Mouse (Mus musculus): ENCODE measurements around the gene Amer3. TPM values are rescaled to one million over a fixed set of nuclear protein-coding genes. Genes with fewer than 3 reads are reported as not detected.
A peak's percentile ranks its signal among the peaks of the same experiment; 100 is the strongest.

Gene Amer3
- polyA plus RNA-seq, 1 experiment from 2014 or later = 28.8 TPM

GRCm38 (mm10) chr1:34569876-34570275 is 9.6 kb upstream of the Amer3 start:
- no peak for ATAC-seq (ENCODE audit: low FRiP score)
- H3K9ac ChIP-seq (replicated peaks) = no peak overlapping the region
- WGBS = 97% methylated on average over 2 of the region's 2 CpGs

GRCm38 (mm10) chr1:34571431-34571830 is 8.0 kb upstream of the Amer3 start:
- H3K4me3 ChIP-seq (replicated peaks) = no peak overlapping the region
- no peak overlapping the region for H3K9ac ChIP-seq (replicated peaks)
- H3K27me3 ChIP-seq (replicated peaks) = no peaks in the 10 kb centered on the region
- ATAC-seq (ENCODE audit: low FRiP score) = no peak
- 77% methylated on average over 6 of the region's 6 CpGs for WGBS
- no peak overlapping the region for H3K4me2 ChIP-seq
- no peaks in the 10 kb centered on the region for H3K9me3 ChIP-seq (replicated peaks)
- no peaks in the 10 kb centered on the region for H3K36me3 ChIP-seq
- no peak overlapping the region for H3K27ac ChIP-seq (replicated peaks)
- no peaks in the 10 kb centered on the region for H3K4me1 ChIP-seq

More at GRCm38 (mm10) chr1:34569876-34570275, 9.6 kb upstream of the Amer3 start:
- Histone ChIP-seq H3K4me3 (replicated peaks) (no peak overlapping the region), H3K27ac (replicated peaks) (no peak overlapping the region), H3K36me3 (no peaks in the 10 kb centered on the region), H3K4me2 (no peak overlapping the region), H3K27me3 (replicated peaks) (no peaks in the 10 kb centered on the region), H3K4me1 (no peaks in the 10 kb centered on the region), H3K9me3 (replicated peaks) (no peaks in the 10 kb centered on the region)

GRCm38 (mm10) chr1:34573221-34573620 is 6.2 kb upstream of the Amer3 start:
- Histone ChIP-seq H3K27me3 (replicated peaks) (peaks cover 7% of the 10 kb centered on the region; the same call in 1 of the 2 replicates), H3K9ac (replicated peaks) (no peak overlapping the region), H3K27ac (replicated peaks) (no peak overlapping the region), H3K9me3 (replicated peaks) (no peaks in the 10 kb centered on the region), H3K4me1 (no peaks in the 10 kb centered on the region), H3K4me3 (replicated peaks) (no peak overlapping the region), H3K36me3 (no peaks in the 10 kb centered on the region), H3K4me2 (no peak overlapping the region)
- no peak for ATAC-seq (ENCODE audit: low FRiP score)
- 90% methylated on average over 6 of the region's 6 CpGs for WGBS

GRCm38 (mm10) chr1:34579782-34580356 is 412 bp downstream of the Amer3 start:
- H3K9me3 ChIP-seq (replicated peaks) = no peaks in the 10 kb centered on the region
- ATAC-seq (ENCODE audit: low FRiP score) = peak; percentile 76

GRCm38 (mm10) chr1:34582218-34582617 is 2.8 kb downstream of the Amer3 start:
- Histone ChIP-seq H3K9me3 (replicated peaks) (no peaks in the 10 kb centered on the region), H3K27ac (replicated peaks) (no peak overlapping the region), H3K4me3 (replicated peaks) (no peak overlapping the region), H3K27me3 (replicated peaks) (peaks cover 3% of the 10 kb centered on the region; the same call in 1 of the 2 replicates), H3K36me3 (peaks cover 13% of the 10 kb centered on the region), H3K4me1 (peaks cover 47% of the 10 kb centered on the region), H3K4me2 (peak overlapping the region; percentile 28; the same call in 1 of the 2 replicates), H3K9ac (replicated peaks) (no peak overlapping the region)
- WGBS = 63% methylated on average over 6 of the region's 6 CpGs
- ATAC-seq (ENCODE audit: low FRiP score) = no peak

More at GRCm38 (mm10) chr1:34579782-34580356, 412 bp downstream of the Amer3 start:
- Histone ChIP-seq H3K4me2 (peak overlapping the region; percentile 82), H3K9ac (replicated peaks) (peak overlapping the region; percentile 80), H3K4me1 (peaks cover 47% of the 10 kb centered on the region), H3K4me3 (replicated peaks) (peak overlapping the region; percentile 64), H3K27ac (replicated peaks) (peak overlapping the region; percentile 91), H3K27me3 (replicated peaks) (peaks cover 7% of the 10 kb centered on the region; the same call in 1 of the 2 replicates), H3K36me3 (no peaks in the 10 kb centered on the region)
- WGBS = under 1% methylated on average over 18 of the region's 18 CpGs

GRCm38 (mm10) chr1:34583821-34584263 is 4.4 kb downstream of the Amer3 start:
- Histone ChIP-seq H3K36me3 (peaks cover 29% of the 10 kb centered on the region), H3K4me2 (no peak overlapping the region), H3K9me3 (replicated peaks) (no peaks in the 10 kb centered on the region), H3K27me3 (replicated peaks) (no peaks in the 10 kb centered on the region; the same call in 1 of the 2 replicates), H3K4me3 (replicated peaks) (no peak overlapping the region), H3K4me1 (peaks cover 42% of the 10 kb centered on the region), H3K27ac (replicated peaks) (no peak overlapping the region), H3K9ac (replicated peaks) (no peak overlapping the region)
- peak; percentile 15; the same call in 1 of the 2 replicates for ATAC-seq (ENCODE audit: low FRiP score)
- WGBS = 20% methylated on average over 4 of the region's 4 CpGs

- H3K9me3 ChIP-seq (replicated peaks) = no peaks in the 10 kb centered on the region
- no peak for ATAC-seq (ENCODE audit: low FRiP score)
- H3K4me2 ChIP-seq = no peak overlapping the region
- peaks cover 38% of the 10 kb centered on the region for H3K36me3 ChIP-seq
- peaks cover 35% of the 10 kb centered on the region for H3K4me1 ChIP-seq
- no peak overlapping the region for H3K4me3 ChIP-seq (replicated peaks)
- no peak overlapping the region for H3K27ac ChIP-seq (replicated peaks)
- H3K9ac ChIP-seq (replicated peaks) = no peak overlapping the region
- H3K27me3 ChIP-seq (replicated peaks) = no peaks in the 10 kb centered on the region; the same call in 1 of the 2 replicates
- 87% methylated on average over 4 of the region's 4 CpGs for WGBS
These were observed 5.3 kb downstream of the Amer3 start for GRCm38 (mm10) chr1:34584736-34585135.

- Histone ChIP-seq H3K9me3 (replicated peaks) (no peaks in the 10 kb centered on the region), H3K9ac (replicated peaks) (no peak overlapping the region), H3K4me3 (replicated peaks) (no peak overlapping the region), H3K4me1 (peaks cover 20% of the 10 kb centered on the region), H3K27me3 (replicated peaks) (no peaks in the 10 kb centered on the region), H3K27ac (replicated peaks) (no peak overlapping the region), H3K4me2 (no peak overlapping the region), H3K36me3 (peaks cover 63% of the 10 kb centered on the region)
- WGBS = 84% methylated on average over 22 of the region's 22 CpGs
- ATAC-seq (ENCODE audit: low FRiP score) = no peak
These were observed 8.0 kb downstream of the Amer3 start for GRCm38 (mm10) chr1:34587298-34588096.

GRCm38 (mm10) chr1:34600000-34600399 is 20.5 kb downstream of the Amer3 start:
- no peaks in the 10 kb centered on the region for H3K4me1 ChIP-seq
- no peak overlapping the region for H3K4me3 ChIP-seq (replicated peaks)
- H3K27me3 ChIP-seq (replicated peaks) = no peaks in the 10 kb centered on the region
- H3K27ac ChIP-seq (replicated peaks) = no peak overlapping the region
- H3K4me2 ChIP-seq = no peak overlapping the region
- H3K36me3 ChIP-seq = peaks cover 19% of the 10 kb centered on the region
- no peaks in the 10 kb centered on the region for H3K9me3 ChIP-seq (replicated peaks)
- no peak for ATAC-seq (ENCODE audit: low FRiP score)
- 68% methylated on average over 15 of the region's 15 CpGs for WGBS
- no peak overlapping the region for H3K9ac ChIP-seq (replicated peaks)

GRCm38 (mm10) chr1:34601323-34602047 is 22.0 kb downstream of the Amer3 start:
- H3K9me3 ChIP-seq (replicated peaks) = no peaks in the 10 kb centered on the region
- 86% methylated on average over 3 of the region's 3 CpGs for WGBS
- H3K9ac ChIP-seq (replicated peaks) = no peak overlapping the region
- peaks cover 5% of the 10 kb centered on the region for H3K36me3 ChIP-seq
- H3K27ac ChIP-seq (replicated peaks) = no peak overlapping the region
- no peak overlapping the region for H3K4me2 ChIP-seq
- H3K27me3 ChIP-seq (replicated peaks) = no peaks in the 10 kb centered on the region
- no peak for ATAC-seq (ENCODE audit: low FRiP score)
- H3K4me1 ChIP-seq = no peaks in the 10 kb centered on the region
- H3K4me3 ChIP-seq (replicated peaks) = no peak overlapping the region

GRCm38 (mm10) chr1:34602363-34602762 is 22.9 kb downstream of the Amer3 start:
- WGBS = 15% methylated on average over 8 of the region's 8 CpGs
- no peak overlapping the region for H3K4me3 ChIP-seq (replicated peaks)
- peak; percentile 74; the same call in 1 of the 2 replicates for ATAC-seq (ENCODE audit: low FRiP score)

More at GRCm38 (mm10) chr1:34602363-34602762, 22.9 kb downstream of the Amer3 start:
- Histone ChIP-seq H3K9ac (replicated peaks) (no peak overlapping the region), H3K36me3 (no peaks in the 10 kb centered on the region), H3K4me1 (no peaks in the 10 kb centered on the region), H3K27me3 (replicated peaks) (no peaks in the 10 kb centered on the region), H3K27ac (replicated peaks) (no peak overlapping the region), H3K4me2 (no peak overlapping the region), H3K9me3 (replicated peaks) (no peaks in the 10 kb centered on the region)
